Mouse (Mus musculus): ENCODE measurements around the gene Sh3tc1.
A peak's percentile ranks its signal among the peaks of the same experiment; 100 is the strongest.

The Sh3tc1 gene

DNA sequence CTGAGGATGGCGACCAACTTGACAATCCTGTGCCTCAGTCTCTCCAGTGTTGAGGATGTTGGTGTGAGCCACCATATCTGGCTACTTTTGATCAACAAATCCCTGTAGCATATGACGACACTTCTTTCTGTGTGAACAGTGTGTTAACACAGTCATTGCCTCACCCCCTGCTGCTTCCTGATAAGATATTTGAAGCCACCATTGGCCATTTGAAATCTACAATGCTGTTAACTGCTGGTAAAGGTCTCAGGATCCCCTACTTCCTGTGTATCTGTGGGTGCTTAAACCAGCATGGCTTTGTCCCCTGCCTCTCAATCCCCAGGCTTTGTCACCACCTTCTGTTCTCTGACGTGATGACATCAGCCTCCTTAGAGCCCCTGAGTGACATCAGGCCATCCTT is 54.7 kb downstream of the Sh3tc1 start:
- DNase-seq (ENCODE audit: low spot score) = no peak

DNA sequence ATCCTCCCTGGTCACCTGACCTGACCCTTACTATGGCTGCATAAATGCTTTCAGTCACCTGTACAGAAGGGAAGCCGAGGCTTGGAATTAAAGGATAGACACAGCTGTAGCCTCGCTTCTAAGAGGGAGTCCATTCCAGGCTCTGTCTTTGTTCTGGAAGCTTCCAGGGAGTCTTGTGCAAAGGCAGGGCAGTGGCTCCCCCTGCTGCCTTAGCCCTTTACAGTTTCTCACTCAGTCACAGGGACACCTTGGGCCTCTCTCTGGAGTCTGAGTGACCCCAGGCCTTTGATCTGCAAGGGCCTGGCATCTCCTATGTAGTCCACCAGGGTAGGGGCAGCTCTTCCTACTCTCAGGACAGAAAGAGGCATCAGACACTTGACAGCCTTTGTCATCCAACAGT is 58.8 kb downstream of the Sh3tc1 start:
- DNase-seq (ENCODE audit: low spot score) = peak; percentile 53

GRCm38 (mm10) chr5:35679256-35680155 is 60.3 kb downstream of the Sh3tc1 start, which contains the start of gene Htra3:
TSS of gene Htra3 (minus strand) at chr5:35679782.
- DNase-seq (ENCODE audit: low spot score) = peak; percentile 28

DNA sequence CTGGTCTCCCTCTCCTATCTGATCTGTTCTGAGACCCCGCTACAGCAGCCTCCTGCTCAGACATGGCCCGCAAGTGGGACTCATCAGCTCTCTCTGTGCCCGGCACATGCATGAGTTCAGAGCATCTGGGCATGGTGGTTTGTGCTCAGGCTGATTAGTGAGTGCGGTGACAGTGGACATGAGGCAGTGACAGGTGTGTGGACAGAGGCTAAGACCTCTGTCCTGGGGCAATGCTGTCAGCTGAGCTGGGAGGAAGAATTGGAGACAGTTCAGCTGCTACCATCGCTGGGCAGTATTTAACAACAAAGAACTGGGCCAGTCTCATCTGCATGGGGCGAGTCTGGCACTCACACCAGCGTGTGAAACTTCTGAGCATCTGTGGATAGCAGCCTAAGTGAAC is 62.8 kb downstream of the Sh3tc1 start:
- DNase-seq (ENCODE audit: low spot score) = no peak

DNA sequence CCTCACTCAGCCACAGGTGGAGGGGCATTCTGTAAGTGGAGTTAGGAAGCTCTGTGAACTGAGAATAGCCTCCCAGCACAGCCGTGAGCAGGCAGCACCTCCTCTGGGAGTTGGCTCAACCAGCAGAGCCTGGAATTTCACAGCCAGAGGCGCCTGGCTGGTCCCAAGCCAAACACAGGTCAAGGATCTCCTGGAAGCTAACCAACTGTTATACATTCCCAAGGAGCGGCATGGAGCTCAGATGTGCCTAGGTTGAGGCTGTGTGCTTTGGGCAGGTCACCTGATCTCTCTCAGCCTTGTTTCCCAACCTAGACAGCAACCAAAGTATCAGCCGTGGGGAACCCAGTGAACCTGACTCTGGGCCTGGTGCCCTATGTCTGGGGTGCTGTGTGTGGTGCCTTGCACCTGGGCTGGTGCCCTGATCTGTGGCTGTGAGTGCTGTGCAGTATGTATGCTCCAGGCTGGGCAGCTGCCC is 65.7 kb downstream of the Sh3tc1 start:
- peak; percentile 87 for DNase-seq (ENCODE audit: low spot score)

DNA sequence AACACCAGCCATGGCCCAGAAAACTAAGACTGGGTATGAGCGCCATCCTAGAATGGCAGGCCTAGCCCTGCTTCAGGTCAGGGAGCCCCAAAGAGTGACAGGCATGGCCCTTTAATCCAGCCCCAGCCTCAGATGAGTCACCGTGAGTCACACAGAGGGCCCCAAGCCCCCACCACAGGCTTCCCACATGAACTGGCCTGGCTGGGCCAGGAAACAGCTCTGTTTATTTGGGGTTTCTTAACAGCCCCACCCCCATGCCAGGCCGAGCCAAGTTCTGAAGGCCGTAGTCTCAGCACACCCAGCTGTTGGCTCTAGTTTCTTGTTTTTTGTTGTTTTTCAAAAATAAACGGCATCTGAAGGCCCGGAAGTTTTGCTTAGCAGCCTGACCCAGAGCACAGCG is 66.7 kb downstream of the Sh3tc1 start:
- DNase-seq (ENCODE audit: low spot score) = peak; percentile 89

DNA sequence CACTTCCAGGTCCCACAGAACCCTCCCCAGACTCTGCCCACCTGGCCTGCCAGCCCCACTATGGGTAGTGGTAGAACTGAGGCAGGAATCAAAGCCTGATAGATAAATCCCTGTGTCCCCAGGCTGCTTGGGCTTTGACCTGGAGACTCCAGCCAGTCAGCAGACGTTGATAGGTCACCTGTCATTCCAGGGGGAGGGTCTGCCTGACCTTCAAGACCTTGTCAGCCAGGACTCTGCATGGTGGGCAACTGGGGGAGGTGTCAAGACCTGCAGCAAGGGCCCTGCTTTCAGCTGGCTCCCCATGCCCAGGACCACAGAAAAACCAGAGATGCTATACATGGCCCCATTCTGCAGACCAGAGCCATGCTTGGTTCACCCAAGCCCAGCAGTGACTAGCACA is 67.2 kb downstream of the Sh3tc1 start:
- DNase-seq (ENCODE audit: low spot score) = no peak

- DNase-seq (ENCODE audit: low spot score) = peak; percentile 69
These were observed 68.3 kb downstream of the Sh3tc1 start for GRCm38 (mm10) chr5:35671474-35671891.

- DNase-seq (ENCODE audit: low spot score) = peak; percentile 54
These were observed 69.4 kb downstream of the Sh3tc1 start for GRCm38 (mm10) chr5:35670412-35670801.

- DNase-seq (ENCODE audit: low spot score) = no peak
These were observed 69.9 kb downstream of the Sh3tc1 start for GRCm38 (mm10) chr5:35669747-35670411.

- no peak for DNase-seq (ENCODE audit: low spot score)
These were observed 73.6 kb downstream of the Sh3tc1 start for GRCm38 (mm10) chr5:35666152-35666551.

GRCm38 (mm10) chr5:35662021-35662545 is 77.7 kb downstream of the Sh3tc1 start:
- no peak for DNase-seq (ENCODE audit: low spot score)

DNA sequence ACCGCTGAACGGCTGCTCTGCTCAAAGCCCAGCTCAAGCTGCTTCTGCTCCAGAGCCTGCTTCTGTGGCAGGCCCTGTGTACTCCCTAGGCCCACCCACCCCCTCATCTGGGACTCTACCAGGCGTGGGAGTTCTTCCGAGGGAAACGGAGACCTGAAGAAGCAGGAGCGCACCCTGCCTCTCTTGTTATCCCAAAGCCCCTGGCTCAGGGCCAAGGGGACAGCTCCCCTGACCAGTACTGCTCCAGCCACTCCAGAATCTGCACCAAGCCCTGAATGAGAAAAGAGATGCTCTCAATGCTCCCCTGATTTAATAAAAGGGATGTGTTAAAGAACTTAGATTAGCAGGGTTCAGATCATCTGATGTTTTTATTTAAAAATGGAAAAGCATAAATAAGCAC is 78.6 kb downstream of the Sh3tc1 start:
- DNase-seq (ENCODE audit: low spot score) = no peak

DNA sequence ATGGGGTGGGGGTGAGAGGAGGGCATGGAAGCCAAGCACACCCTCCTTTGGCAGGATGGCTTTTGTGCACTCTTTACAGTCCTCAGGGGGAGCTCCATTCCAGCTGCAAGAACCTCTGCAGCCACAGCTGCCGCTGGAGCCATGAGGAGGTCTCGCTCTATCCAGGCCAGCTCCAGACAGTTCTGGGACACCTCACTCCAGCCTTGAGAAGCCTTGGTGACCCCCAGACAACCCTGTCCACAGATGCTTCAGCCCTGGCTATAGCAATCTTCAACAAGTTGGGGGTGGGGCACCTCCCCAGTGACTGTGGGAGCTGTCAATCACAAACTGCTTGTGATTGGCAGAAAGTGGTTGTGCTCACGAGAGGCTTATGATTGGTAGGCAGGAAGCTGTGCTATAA is 80.3 kb downstream of the Sh3tc1 start:
- no peak for DNase-seq (ENCODE audit: low spot score)

DNA sequence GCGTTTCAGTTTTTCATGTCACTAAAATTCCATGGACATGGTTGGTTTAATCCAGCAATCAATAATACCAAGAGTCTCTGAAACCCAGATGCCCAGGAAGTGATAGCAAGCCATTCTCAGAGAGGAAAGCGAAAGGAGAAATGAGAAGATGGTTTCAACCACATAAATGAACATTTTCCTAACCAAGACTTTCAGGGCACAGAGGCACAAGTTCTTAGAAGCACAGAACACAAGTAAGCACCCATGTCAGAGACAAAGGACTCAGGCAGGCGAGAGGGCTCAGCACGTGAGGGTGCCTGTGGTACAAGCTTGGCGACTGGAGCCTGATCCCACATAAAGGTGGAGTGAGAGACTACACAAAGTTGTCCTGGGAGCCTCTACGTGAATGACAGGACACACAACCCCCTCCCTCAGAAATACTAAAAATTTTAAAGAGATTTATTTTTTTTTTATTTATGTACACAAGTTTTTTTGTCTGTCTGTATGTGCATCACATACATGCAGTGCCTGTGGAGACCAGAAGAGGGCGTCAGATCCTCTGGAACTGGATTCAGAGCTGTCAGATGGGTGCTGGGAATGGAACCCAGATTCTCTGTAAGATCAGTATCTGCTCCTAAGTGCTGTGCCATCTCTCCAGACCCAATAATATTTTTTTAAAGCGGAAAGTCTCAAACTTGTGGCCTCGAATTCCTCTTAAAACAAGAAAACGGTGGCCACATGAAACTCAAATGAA is 83.9 kb downstream of the Sh3tc1 start:
- DNase-seq (ENCODE audit: low spot score) = no peak

DNA sequence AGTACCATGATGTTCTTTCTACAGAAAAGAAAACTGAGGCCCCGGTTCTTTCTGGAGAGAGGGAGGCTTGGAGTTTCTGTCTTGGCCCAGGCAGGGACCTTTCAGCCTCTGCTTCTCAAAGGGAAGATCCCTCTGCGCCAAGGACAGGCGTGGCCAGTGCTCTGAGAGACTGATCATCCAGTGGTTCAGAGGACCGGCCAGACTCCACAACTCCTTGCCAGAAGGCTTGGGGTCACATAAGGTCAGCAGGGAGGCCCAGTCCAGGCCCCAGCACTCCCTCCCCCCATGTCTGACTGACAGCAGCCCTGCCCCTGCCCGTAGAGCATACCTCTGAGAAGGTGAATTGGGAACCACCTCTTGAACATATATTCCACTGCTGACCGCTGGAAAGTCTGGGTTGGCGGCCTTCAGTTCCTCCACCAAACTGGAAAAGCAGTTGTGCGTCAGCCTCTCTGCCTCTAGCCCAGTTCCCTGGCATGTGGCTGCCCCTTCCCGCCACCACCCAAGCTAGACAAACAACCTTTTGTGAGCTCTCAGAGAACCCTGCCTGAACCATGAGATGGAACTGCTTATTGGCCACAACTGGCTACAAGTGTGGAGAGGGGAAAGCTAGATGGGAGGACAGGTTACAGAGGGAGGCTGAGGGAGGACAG is 85.9 kb downstream of the Sh3tc1 start:
- no peak for DNase-seq (ENCODE audit: low spot score)

DNA sequence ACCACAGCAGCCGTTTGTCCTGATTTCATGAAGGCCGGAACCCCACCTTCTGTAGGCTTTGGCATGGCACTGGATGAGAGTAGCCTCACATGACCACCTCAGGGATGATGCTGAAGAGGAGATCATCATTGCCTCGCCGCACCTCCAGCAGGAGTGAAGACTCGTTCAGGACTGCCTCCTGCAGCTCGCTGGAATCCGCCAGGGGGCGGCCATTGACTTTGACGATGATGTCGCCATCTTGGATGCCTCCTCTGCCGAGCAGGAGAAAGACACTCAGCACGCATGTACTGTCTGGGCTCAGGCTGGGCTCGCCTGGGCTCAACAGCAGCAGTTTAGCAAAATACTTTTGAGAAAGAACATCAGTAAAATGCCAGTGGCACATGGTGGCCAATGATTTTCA is 86.9 kb downstream of the Sh3tc1 start:
- DNase-seq (ENCODE audit: low spot score) = no peak

DNA sequence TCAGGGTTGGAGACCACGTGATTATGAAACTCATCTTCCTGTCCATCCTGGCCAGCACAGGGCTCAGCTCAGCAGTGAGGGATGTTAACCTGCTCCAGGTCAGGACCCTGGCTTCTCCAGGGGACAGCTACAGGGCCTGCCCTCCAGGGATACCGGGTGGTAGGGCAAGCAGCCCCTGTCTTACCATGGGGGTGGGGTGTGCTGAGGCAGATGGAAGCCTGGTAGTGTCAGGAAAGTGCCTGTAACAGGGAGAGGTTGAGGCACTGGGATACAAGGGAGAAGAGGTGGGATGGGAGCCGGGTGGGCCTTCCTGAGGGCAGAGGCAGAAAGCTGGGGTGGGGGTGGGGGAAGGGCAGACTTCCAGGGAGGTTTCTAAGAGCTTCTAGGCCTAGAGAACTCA is 87.5 kb downstream of the Sh3tc1 start:
- DNase-seq (ENCODE audit: low spot score) = no peak

- DNase-seq (ENCODE audit: low spot score) = no peak
These were observed 91.6 kb downstream of the Sh3tc1 start for GRCm38 (mm10) chr5:35648230-35648629.

- DNase-seq (ENCODE audit: low spot score) = peak; percentile 55
These were observed 92.2 kb downstream of the Sh3tc1 start for GRCm38 (mm10) chr5:35647562-35647961.

Data from lung, postnatal 25 days (tissue).